Mouse (Mus musculus) thymus, postnatal 36 days (tissue): ENCODE data around the gene Kcnk10.
A peak's percentile ranks its signal among the peaks of the same experiment; 100 is the strongest.

ENCODE experiments used
- DNase-seq, 2 experiments: peaks; one replicate each; pipeline ENCODE4 v3.0.0; 2022; ENCODE audit warnings: mixed read lengths in 2 of 2

The Kcnk10 gene

GRCm38 (mm10) chr12:98519866-98520567 is 58.1 kb downstream of the Kcnk10 start:
- no peak for DNase-seq

- no peak for DNase-seq
Observed at GRCm38 (mm10) chr12:98505601-98506000, 72.5 kb downstream of the Kcnk10 start.

- DNase-seq = no peak
Observed at GRCm38 (mm10) chr12:98501528-98502280, 76.4 kb downstream of the Kcnk10 start.

GRCm38 (mm10) chr12:98501045-98501444 is 77.1 kb downstream of the Kcnk10 start:
- DNase-seq = no peak

DNA sequence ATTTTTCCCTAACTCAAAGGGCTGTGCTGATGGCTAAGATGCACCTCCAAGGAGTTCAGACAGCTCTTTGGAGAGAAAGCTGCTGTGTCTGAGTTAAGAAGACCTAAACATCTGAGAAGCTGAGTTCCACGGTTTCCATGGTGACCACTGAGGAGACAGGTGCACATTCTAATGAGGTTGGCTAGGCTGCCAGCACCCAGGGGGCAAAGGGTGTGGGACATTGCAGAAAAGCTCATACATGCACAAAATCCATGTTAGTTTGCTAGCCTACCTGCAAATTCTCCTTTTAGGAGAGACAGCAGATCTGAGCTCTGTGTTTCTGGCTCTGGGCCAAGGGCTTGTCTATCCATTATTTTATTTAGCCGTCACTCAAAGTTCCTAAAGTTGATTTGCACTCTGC is 96.7 kb downstream of the Kcnk10 start:
- no peak for DNase-seq

DNA sequence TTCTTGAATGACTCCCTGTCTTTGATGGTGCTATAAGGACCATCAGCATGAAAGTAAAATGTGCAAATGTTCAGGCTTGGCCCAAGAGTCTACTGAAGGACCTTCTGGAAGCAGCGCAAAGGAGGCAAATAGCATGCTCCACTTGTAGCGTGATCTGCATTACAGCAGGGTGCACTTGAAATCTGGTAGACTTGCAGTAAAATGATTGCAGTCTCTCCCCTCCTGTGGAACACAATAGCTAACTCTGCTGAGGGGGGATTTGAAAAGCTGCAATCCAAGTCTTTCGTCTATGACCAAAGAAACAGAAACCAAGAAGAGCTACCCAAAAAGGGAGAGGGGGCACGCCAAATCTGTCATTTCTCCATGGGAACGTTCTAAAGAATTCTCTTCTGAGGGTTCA is 97.1 kb downstream of the Kcnk10 start:
- DNase-seq = no peak

- DNase-seq = no peak
Observed at GRCm38 (mm10) chr12:98477673-98478461, 100.2 kb downstream of the Kcnk10 start.

DNA sequence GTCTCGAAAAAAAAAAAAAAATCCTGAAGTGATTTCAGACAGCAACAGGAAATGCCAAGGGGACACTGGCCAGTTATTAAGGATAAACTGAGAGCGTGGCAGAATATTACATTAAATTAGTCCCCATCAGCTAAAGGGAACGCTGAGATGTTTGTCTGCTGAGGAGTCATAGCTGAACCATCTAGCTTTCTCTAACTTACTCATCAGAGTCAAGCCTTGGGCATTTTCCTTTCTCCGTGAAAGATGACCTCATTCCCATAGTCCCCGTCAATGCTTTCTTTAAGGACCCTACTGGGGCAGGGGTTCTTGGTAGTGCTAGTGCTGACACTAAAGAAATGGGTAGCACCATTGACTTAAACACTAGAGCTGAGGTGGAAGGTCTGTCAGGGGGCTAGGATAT is 106.9 kb downstream of the Kcnk10 start:
- no peak for DNase-seq

DNA sequence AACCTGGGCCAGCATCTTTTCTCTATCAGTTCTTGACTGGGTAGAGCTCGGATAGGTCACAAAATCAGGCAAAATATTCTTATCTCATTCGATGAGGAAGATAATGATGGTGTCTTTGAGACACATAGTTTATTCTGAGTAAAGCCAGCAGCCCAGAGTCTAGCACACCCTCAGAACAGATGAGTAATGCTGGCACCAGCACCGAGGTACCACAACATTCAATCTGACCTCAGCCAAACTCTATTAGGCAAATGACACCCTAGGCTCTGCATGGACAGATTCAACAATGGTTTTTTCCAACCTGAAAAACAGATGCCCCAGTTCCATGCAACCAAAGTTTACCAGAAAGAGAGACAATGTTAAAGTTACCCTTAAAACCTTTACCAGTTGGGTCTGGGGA is 108.0 kb downstream of the Kcnk10 start:
- DNase-seq = no peak

DNA sequence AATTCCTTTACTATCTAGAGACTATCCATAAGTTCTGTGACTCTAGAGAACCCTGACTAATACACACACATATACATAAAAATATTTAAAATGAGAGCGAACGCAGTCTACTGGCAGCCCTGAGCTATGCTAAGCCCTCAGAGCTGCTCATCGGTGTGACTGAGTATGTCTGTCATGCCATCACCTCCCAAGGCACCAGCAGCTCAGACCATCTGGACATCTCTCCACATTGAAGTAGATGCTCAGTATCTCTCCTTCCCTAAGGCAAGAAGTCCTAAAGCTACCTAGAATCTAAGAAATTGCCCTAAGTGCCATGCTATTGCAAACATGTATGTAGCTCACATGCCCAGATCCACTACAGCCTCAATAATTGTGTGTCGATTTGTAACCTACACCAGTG is 110.3 kb downstream of the Kcnk10 start:
- no peak for DNase-seq

DNA sequence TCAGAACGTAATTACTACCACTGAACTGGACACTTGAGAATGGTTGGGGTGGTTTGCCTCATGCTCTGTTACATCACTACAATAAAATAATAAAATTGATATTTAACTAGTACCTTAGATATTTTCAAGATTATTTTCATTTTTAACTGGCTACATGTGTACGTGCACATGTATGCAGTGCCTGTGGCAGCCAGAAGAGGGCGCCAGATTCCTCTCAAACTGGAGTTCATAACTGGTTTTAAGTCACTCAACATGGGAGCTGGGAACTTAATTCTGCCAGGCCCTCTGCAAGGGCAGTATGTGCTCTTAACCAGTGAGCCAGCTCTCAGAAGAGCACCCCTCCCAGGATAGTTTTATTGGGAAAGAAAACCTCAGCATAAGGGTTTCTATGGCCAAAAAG is 118.2 kb downstream of the Kcnk10 start:
- DNase-seq = peak; percentile 12 to 26

DNA sequence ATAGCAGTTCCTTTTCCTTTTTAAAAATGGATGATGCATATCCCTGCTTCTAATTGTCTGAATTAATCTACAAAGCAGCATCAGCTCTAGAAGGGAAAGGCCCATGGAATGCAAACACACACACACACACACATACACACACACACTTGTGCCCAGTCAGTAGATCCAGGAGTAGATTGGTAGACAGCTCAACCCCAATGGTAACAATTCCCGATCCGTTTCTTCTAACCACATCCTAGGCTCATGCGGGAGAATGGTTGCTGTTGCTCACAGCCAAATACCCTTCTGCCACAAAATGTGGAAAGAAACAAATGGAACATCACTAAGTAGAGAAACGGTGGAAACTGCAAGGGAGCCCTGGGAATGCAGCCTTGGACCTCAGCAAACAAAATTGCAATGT is 119.2 kb downstream of the Kcnk10 start:
- no peak for DNase-seq

- no peak for DNase-seq
Observed at GRCm38 (mm10) chr12:98458516-98458915, 119.6 kb downstream of the Kcnk10 start.

GRCm38 (mm10) chr12:98453161-98453560 is 124.9 kb downstream of the Kcnk10 start:
- peak; percentile 4 to 17 for DNase-seq

DNA sequence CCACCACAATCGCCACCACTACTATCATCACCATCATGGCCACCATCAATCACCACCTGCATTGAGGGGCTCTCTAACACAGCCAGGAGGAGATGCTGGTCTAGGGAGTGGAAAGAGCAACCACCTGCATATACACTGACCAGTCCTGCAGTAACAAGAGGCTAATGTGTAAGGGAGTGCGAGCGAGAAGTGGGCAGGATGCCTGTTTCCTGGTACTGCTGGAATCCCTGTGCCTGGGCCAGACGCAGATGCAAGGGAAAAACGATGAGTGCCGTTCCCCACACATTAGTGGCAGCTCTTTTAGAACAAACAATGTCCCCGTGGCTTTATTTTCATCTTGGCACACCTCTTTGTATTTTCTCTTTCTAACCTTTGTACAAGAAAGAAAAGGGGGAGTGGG is 125.5 kb downstream of the Kcnk10 start:
- no peak for DNase-seq

GRCm38 (mm10) chr12:98445637-98446036 is 132.5 kb downstream of the Kcnk10 start:
- no peak for DNase-seq

GRCm38 (mm10) chr12:98444860-98445259 is 133.2 kb downstream of the Kcnk10 start:
- DNase-seq = no peak

GRCm38 (mm10) chr12:98443754-98444153 is 134.4 kb downstream of the Kcnk10 start:
- no peak for DNase-seq

DNA sequence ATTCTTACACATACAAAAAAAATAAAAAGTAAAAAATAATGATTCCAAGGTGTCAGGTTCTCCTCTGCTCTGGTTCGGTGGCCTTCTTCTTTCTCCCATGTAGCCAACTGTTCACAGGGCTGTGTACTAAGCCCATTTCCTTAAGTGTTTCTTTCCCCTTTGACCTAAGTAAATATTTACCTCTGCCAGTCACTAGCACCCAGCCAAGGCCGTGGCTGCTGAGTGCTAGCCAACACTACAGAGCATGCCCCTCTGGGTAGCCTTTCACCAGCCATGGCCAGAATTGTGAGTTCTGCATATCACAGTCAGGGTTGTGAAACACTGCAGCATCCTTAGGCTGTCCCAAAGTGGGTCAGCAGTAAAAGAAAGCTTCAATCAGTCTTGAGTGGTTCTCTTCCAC is 140.0 kb downstream of the Kcnk10 start:
- DNase-seq = no peak

DNA sequence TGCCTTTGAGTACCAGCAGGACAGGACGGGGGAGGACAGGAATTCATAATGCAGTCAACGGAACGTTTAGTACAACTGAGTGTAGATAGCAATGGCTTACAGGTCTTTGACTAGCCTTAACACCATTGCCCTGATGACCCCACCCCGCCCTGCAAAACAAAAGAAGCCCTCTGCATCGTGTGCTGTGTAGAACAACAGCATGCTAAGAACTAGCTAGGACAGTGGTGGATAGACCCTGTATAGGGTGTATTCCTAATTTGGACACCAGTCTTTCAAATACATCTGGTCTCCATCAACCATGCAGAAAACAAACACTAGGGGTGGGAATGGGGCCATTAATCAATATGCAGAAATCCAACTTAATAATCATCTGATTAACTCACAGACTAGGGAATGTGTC is 147.4 kb downstream of the Kcnk10 start:
- DNase-seq = no peak

DNA sequence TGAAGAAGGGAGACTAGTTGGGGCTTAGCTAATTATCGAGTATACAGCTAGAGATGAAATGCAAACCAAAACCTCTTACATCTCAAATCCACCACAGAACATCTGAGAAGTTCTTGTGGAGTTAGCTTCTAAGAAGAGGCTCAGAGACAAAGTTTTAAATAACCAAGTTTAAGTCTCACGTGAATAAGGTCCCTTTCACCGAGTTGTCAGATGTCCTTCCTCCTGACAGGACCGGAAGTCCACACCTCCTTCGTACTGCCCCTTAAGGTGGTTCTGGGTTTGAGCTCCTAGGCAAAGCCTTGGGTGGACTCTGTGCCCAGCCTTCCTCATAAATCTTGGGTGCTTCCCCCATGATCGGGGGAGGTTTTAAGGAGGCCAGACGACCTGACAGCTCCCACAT is 156.8 kb downstream of the Kcnk10 start:
- no peak for DNase-seq

- no peak for DNase-seq
Observed at GRCm38 (mm10) chr12:98419849-98420248, 158.3 kb downstream of the Kcnk10 start.

- no peak for DNase-seq
Observed at GRCm38 (mm10) chr12:98409580-98409979, 168.5 kb downstream of the Kcnk10 start.

DNA sequence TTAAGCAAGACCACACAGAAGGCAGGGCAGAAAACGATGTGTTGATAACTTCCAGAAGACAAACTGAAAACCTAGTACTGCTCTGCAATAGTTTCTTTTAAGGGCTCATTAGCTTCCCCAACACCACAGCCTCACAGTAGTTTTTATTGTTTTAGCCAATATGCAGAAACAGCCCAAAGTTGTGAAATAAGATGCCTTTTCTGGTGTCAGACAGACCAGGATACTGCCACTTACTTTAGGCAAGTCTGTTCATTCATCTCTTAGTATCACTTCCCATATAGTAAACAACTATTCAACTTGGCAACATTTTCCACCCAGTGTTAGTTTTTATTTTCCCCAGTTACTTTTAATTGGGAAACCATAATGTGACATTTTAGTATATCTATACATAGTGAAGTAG is 171.5 kb downstream of the Kcnk10 start:
- no peak for DNase-seq
